Mouse (Mus musculus): ENCODE results near the gene Kif23.

- TF ChIP-seq POLR2A (IDR thresholded peaks at IDR 0.05; ENCODE audit: insufficient read depth, low read depth, low read length) (no peak), CTCF (IDR thresholded peaks at IDR 0.05; ENCODE audit: insufficient read depth, low read depth, low read length) (no peak)
These were observed 38.2 kb downstream of the Kif23 start for GRCm38 (mm10) chr9:61908341-61908740.
